Mouse (Mus musculus) midbrain, embryonic 16.5 days (tissue): ENCODE measurements around the gene Gatad2a. TPM values are rescaled to one million over a fixed set of nuclear protein-coding genes. Genes with fewer than 3 reads are reported as not detected.

ENCODE experiments used
- ATAC-seq: fragments of 200-750 bp; cut with Nextera tagmentation; 2 replicates; pipeline ENCODE4 v1.8.0; 2017; ENCODE audit warnings: moderate TSS enrichment
- H3K27ac ChIP-seq: fragments of 300-500 bp; sonication (generic); 2 replicates; pipeline ENCODE4 v1.5.1; 2014; ENCODE audit warnings: mild to moderate bottlenecking, low read length, mixed read lengths
- H3K27me3 ChIP-seq: fragments of 300-500 bp; sonication (generic); 2 replicates; pipeline ENCODE4 v1.6.1; 2014; ENCODE audit warnings: low read depth, low read length, mixed read lengths; ENCODE audit not compliant: control insufficient read depth, insufficient read depth
- H3K36me3 ChIP-seq: fragments of 300-500 bp; sonication (generic); 2 replicates; pipeline ENCODE4 v1.6.1; 2014; ENCODE audit warnings: mild to moderate bottlenecking, low read length, moderate library complexity, mixed read lengths; ENCODE audit not compliant: control insufficient read depth, insufficient read depth
- H3K4me1 ChIP-seq: fragments of 300-500 bp; sonication (generic); 2 replicates; pipeline ENCODE4 v1.6.1; 2014; ENCODE audit warnings: mild to moderate bottlenecking, low read length, mixed read lengths; ENCODE audit not compliant: control insufficient read depth, insufficient read depth
- H3K4me2 ChIP-seq: fragments of 300-500 bp; sonication (generic); 2 replicates; pipeline ENCODE4 v1.6.1; 2014; ENCODE audit warnings: mild to moderate bottlenecking, low read length, mixed read lengths
- H3K4me3 ChIP-seq: fragments of 300-500 bp; sonication (generic); 2 replicates; pipeline ENCODE4 v1.5.1; 2014; ENCODE audit warnings: low read depth, mild to moderate bottlenecking, low read length, moderate library complexity, mixed read lengths
- H3K9ac ChIP-seq: fragments of 300-500 bp; sonication (generic); 2 replicates; pipeline ENCODE4 v1.6.1; 2014; ENCODE audit warnings: low read depth, low read length, mixed read lengths
- H3K9me3 ChIP-seq: fragments of 300-500 bp; sonication (generic); replicated peaks from 2 replicates; pipeline ENCODE4 v1.6.1; 2014; ENCODE audit warnings: mild to moderate bottlenecking, low read length, mixed read lengths; ENCODE audit not compliant: control insufficient read depth, poor library complexity, severe bottlenecking
- whole genome bisulfite sequencing: fragments of 180-500 bp; shearing (Covaris S2); extraction: QIAGEN DNeasy Blood & Tissue Kit; methylation state at CpG from one replicate; pipeline ENCODE4 v1.1.7; 2014; 5-methylcytosine and 5-hydroxymethylcytosine counted together
- polyA plus RNA-seq: library from polyadenylated mRNA; unstranded; fragments of >200 nt; fragmentation: Nextera tagmentation; extraction: Ambion mirVana; gene quantifications from 2 replicates; pipeline ENCODE4 v1.2.1, GENCODE M21; 2015

The Gatad2a gene
- polyA plus RNA-seq, 1 experiment from 2014 or later: 15.8 TPM

GRCm38 (mm10) chr8:69870907-69871306, 125.3 kb downstream of the Gatad2a start:
- 93% methylated on average over 6 of the region's 6 CpGs for WGBS
- no peaks in the 10 kb centered on the region for H3K27me3 ChIP-seq
- no peak overlapping the region for H3K4me2 ChIP-seq
- H3K4me3 ChIP-seq: no peak overlapping the region
- no peaks in the 10 kb centered on the region for H3K9me3 ChIP-seq
- H3K36me3 ChIP-seq: no peaks in the 10 kb centered on the region
- H3K27ac ChIP-seq: no peak overlapping the region
- H3K4me1 ChIP-seq: no peaks in the 10 kb centered on the region
- ATAC-seq: no peak
- H3K9ac ChIP-seq: no peak overlapping the region

DNA sequence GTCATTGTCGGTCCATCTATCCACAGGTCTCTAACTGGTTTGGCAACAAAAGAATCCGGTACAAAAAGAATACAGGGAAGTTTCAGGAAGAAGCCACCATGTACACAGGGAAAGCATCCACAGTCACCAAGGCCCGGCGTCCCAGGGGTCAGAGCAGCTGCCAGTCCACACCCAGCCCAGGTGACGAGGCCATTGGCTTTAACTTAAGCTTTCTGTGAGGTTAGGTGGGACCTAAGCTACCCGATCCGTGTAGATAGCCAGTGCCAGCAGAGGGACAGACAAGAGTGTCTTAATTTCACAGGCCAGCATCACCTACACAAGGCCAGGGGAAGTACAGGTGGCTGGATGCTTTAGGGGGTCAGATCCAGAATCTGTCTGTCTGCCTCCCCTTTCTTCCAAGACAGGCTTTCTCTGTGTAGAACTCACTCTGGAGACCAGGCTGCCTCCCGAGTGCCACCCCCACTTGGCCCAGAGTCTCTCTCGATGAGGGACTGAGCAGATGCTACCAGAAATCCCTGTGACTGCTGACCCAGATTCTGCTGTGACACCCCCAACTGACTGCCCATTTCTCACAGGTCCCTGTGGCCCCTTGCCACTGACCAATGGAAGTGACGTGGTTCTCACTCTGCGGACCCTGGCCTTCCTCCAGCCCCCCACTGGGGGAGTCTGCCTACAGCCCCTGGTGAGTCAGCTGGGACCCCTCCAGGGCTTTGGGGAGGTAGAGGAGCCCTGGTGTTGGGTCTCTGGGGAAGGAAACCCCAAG, 126.0 kb downstream of the Gatad2a start:
- no peak overlapping the region for H3K27ac ChIP-seq
- H3K4me2 ChIP-seq: no peak overlapping the region
- H3K4me3 ChIP-seq: no peak overlapping the region
- ATAC-seq: no peak
- H3K9ac ChIP-seq: no peak overlapping the region
- no peaks in the 10 kb centered on the region for H3K9me3 ChIP-seq
- no peaks in the 10 kb centered on the region for H3K36me3 ChIP-seq
- H3K27me3 ChIP-seq: no peaks in the 10 kb centered on the region
- no peaks in the 10 kb centered on the region for H3K4me1 ChIP-seq
- 86% methylated on average over 11 of the region's 11 CpGs for WGBS

DNA sequence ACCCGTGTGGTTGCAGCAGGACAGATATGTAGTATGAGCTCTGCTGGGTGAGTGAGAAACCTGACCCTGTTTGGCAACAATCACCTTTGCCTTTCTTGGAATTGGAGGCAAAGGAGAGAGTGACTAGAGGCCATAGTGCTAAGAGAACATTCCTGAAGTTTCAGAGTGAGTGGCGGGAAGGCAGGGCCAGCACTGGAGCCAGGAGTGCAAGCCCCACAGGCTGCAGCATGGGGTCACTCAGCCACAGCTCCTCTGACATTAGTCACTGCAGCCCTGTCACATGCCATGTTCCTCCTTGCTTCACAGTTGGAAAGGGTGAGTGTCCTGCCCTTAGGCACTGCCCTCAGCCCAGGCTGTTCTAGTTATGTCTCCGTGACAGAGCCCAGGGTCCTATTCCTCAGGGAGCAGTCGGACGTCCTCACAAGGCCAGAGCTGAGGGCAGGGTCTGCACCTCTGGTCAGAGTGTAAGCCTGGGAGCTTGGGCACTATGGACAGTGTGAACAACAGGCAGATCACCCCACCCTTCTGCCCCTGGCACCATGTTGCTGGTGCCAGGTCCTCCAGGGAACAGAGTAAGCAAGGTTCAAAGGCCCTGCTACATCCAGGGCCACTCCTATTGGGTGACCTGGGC, 128.4 kb downstream of the Gatad2a start:
- WGBS: 87% methylated on average over 5 of the region's 5 CpGs
- Histone ChIP-seq H3K9me3 (no peaks in the 10 kb centered on the region), H3K9ac (no peak overlapping the region), H3K36me3 (no peaks in the 10 kb centered on the region), H3K4me2 (no peak overlapping the region), H3K27ac (no peak overlapping the region), H3K4me1 (no peaks in the 10 kb centered on the region), H3K4me3 (no peak overlapping the region), H3K27me3 (no peaks in the 10 kb centered on the region)
- ATAC-seq: no peak

GRCm38 (mm10) chr8:69864180-69864579, 132.0 kb downstream of the Gatad2a start:
- whole genome bisulfite sequencing: 86% methylated on average over 5 of the region's 5 CpGs

GRCm38 (mm10) chr8:69863387-69864020, 132.7 kb downstream of the Gatad2a start:
- Histone ChIP-seq H3K4me3 (no peak overlapping the region), H3K9me3 (no peaks in the 10 kb centered on the region), H3K27ac (no peak overlapping the region), H3K36me3 (peaks cover 6% of the 10 kb centered on the region), H3K9ac (no peak overlapping the region), H3K4me1 (no peaks in the 10 kb centered on the region), H3K27me3 (no peaks in the 10 kb centered on the region), H3K4me2 (no peak overlapping the region)
- WGBS: 92% methylated on average over 5 of the region's 5 CpGs
- no peak for ATAC-seq

More at GRCm38 (mm10) chr8:69864180-69864579, 132.0 kb downstream of the Gatad2a start:
- no peaks in the 10 kb centered on the region for H3K9me3 ChIP-seq
- ATAC-seq: no peak
- H3K9ac ChIP-seq: no peak overlapping the region
- no peak overlapping the region for H3K4me3 ChIP-seq
- no peaks in the 10 kb centered on the region for H3K27me3 ChIP-seq
- peaks cover 6% of the 10 kb centered on the region for H3K36me3 ChIP-seq
- no peak overlapping the region for H3K4me2 ChIP-seq
- H3K27ac ChIP-seq: no peak overlapping the region
- no peaks in the 10 kb centered on the region for H3K4me1 ChIP-seq

- Histone ChIP-seq H3K4me2 (no peak overlapping the region), H3K4me3 (no peak overlapping the region), H3K4me1 (no peaks in the 10 kb centered on the region), H3K36me3 (peaks cover 6% of the 10 kb centered on the region), H3K9me3 (no peaks in the 10 kb centered on the region), H3K27me3 (no peaks in the 10 kb centered on the region), H3K9ac (no peak overlapping the region), H3K27ac (no peak overlapping the region)
- ATAC-seq: no peak
- WGBS: 80% methylated on average over 2 of the region's 2 CpGs
Measured at GRCm38 (mm10) chr8:69861251-69861650, 134.9 kb downstream of the Gatad2a start.

- Histone ChIP-seq H3K27me3 (no peaks in the 10 kb centered on the region), H3K4me1 (no peaks in the 10 kb centered on the region), H3K9ac (no peak overlapping the region), H3K9me3 (no peaks in the 10 kb centered on the region), H3K27ac (no peak overlapping the region), H3K4me3 (no peak overlapping the region), H3K36me3 (peaks cover 6% of the 10 kb centered on the region), H3K4me2 (no peak overlapping the region)
- no peak for ATAC-seq
- WGBS: 52% methylated on average over 4 of the region's 4 CpGs
Measured at GRCm38 (mm10) chr8:69860807-69861206, 135.4 kb downstream of the Gatad2a start.
